Mouse (Mus musculus) midbrain, embryonic 10.5 days (tissue): ENCODE data around the gene Olfr91. TPM values are rescaled to one million over a fixed set of nuclear protein-coding genes. Genes with fewer than 3 reads are reported as not detected.

Experiments
- polyA plus RNA-seq: library from polyadenylated mRNA; unstranded; fragments of >200 nt; fragmentation: Nextera tagmentation; extraction: Ambion mirVana; gene quantifications from 2 replicates; pipeline ENCODE4 v1.2.1, GENCODE M21; 2016

Olfr91 gene
- polyA plus RNA-seq, 1 experiment from 2014 or later: not detected

Other genes with a start within 250 kb of the Olfr91 start
- gene Trim15, start 231.1 kb downstream of the Olfr91 start, polyA plus RNA-seq: 0.27 and 0.45 TPM in 2 replicates
- gene Trim10, start 228.7 kb downstream of the Olfr91 start, polyA plus RNA-seq: 6.2 and 7.4 TPM in 2 replicates
- not detected in 2 replicates for gene Trim40, start 208.2 kb downstream of the Olfr91 start, polyA plus RNA-seq
- not detected in 2 replicates for gene Trim31, start 200.2 kb downstream of the Olfr91 start, polyA plus RNA-seq
- 0.22 and 0.67 TPM in 2 replicates for gene Rnf39, start 155.4 kb downstream of the Olfr91 start, polyA plus RNA-seq
- gene Ppp1r11, start 146.5 kb downstream of the Olfr91 start, polyA plus RNA-seq: 160 and 166 TPM in 2 replicates
- 88.5 and 96.7 TPM in 2 replicates for gene Znrd1, start 139.7 kb downstream of the Olfr91 start, polyA plus RNA-seq
- 8.8 and 10.6 TPM in 2 replicates for gene Znrd1as, start 139.7 kb downstream of the Olfr91 start, polyA plus RNA-seq
- not detected in 2 replicates for gene 2410137M14Rik, start 117.0 kb downstream of the Olfr91 start, polyA plus RNA-seq
- 0.83 and 1.2 TPM in 2 replicates for gene H2-M5, start 108.7 kb downstream of the Olfr91 start, polyA plus RNA-seq
- 61.6 and 87.8 TPM in 2 replicates for gene Zfp57, start 97.1 kb downstream of the Olfr91 start, polyA plus RNA-seq
- 0.10 and 0.15 TPM in 2 replicates for gene Mog, start 74.9 kb downstream of the Olfr91 start, polyA plus RNA-seq
- 7.9 and 12.2 TPM in 2 replicates for gene Gabbr1, start 52.3 kb downstream of the Olfr91 start, polyA plus RNA-seq
- gene Olfr90, start 9.8 kb downstream of the Olfr91 start, polyA plus RNA-seq: 0.17 TPM in 1 of 2 replicates, not detected in the other
- not detected in 2 replicates for gene Olfr92, start 21.8 kb upstream of the Olfr91 start, polyA plus RNA-seq
- gene Olfr93, start 63.2 kb upstream of the Olfr91 start, polyA plus RNA-seq: not detected in 2 replicates
- gene Ubd, start 95.6 kb upstream of the Olfr91 start, polyA plus RNA-seq: not detected in 2 replicates
- gene Olfr94, start 102.7 kb upstream of the Olfr91 start, polyA plus RNA-seq: not detected in 2 replicates
- not detected in 2 replicates for gene Olfr95, start 114.8 kb upstream of the Olfr91 start, polyA plus RNA-seq
- not detected in 2 replicates for gene Olfr96, start 121.9 kb upstream of the Olfr91 start, polyA plus RNA-seq
- not detected in 2 replicates for gene Olfr97, start 139.1 kb upstream of the Olfr91 start, polyA plus RNA-seq
- gene Olfr98, start 165.5 kb upstream of the Olfr91 start, polyA plus RNA-seq: not detected in 2 replicates
- 1.8 and 2.1 TPM in 2 replicates for gene H2-M3, start 171.9 kb upstream of the Olfr91 start, polyA plus RNA-seq
- not detected in 2 replicates for gene Olfr99, start 185.2 kb upstream of the Olfr91 start, polyA plus RNA-seq
- gene Olfr101, start 206.0 kb upstream of the Olfr91 start, polyA plus RNA-seq: not detected in 2 replicates
- not detected in 2 replicates for gene Olfr102, start 218.8 kb upstream of the Olfr91 start, polyA plus RNA-seq
- not detected in 2 replicates for gene Olfr103, start 241.4 kb upstream of the Olfr91 start, polyA plus RNA-seq